Mouse (Mus musculus): ENCODE results near the gene Cenpj.

Gene Cenpj

GRCm38 (mm10) chr14:56575416-56575815 is at the start of gene Cenpj, which contains the start of gene Parp4:
Gene Cenpj, minus strand, starts transcription at chr14:56575425.
Gene Parp4, plus strand, starts transcription at chr14:56575619.
- DNase-seq (ENCODE audit: low spot score) = peak; percentile 71

GRCm38 (mm10) chr14:56620425-56620824 is 45.2 kb upstream of the Cenpj start:
- no peak for DNase-seq (ENCODE audit: low spot score)

GRCm38 (mm10) chr14:56617470-56617869 is 42.2 kb upstream of the Cenpj start:
- DNase-seq (ENCODE audit: low spot score) = no peak

- no peak for DNase-seq (ENCODE audit: low spot score)
These were observed 38.0 kb upstream of the Cenpj start for GRCm38 (mm10) chr14:56613212-56613611.

GRCm38 (mm10) chr14:56605136-56605535 is 29.9 kb upstream of the Cenpj start:
- no peak for DNase-seq (ENCODE audit: low spot score)

- no peak for DNase-seq (ENCODE audit: low spot score)
These were observed 29.2 kb upstream of the Cenpj start for GRCm38 (mm10) chr14:56604438-56604837.

- DNase-seq (ENCODE audit: low spot score) = no peak
These were observed 26.8 kb upstream of the Cenpj start for GRCm38 (mm10) chr14:56602069-56602468.

GRCm38 (mm10) chr14:56598759-56599158 is 23.5 kb upstream of the Cenpj start:
- DNase-seq (ENCODE audit: low spot score) = peak; percentile 64

GRCm38 (mm10) chr14:56594811-56595210 is 19.6 kb upstream of the Cenpj start:
- DNase-seq (ENCODE audit: low spot score) = no peak

GRCm38 (mm10) chr14:56592191-56592590 is 17.0 kb upstream of the Cenpj start:
- DNase-seq (ENCODE audit: low spot score) = no peak

GRCm38 (mm10) chr14:56582294-56582693 is 7.1 kb upstream of the Cenpj start:
- DNase-seq (ENCODE audit: low spot score) = no peak

- DNase-seq (ENCODE audit: low spot score) = no peak
These were observed 5.9 kb upstream of the Cenpj start for GRCm38 (mm10) chr14:56581117-56581516.

- DNase-seq (ENCODE audit: low spot score) = no peak
These were observed 3.8 kb upstream of the Cenpj start for GRCm38 (mm10) chr14:56579011-56579410.

- DNase-seq (ENCODE audit: low spot score) = peak; percentile 75
These were observed 1.0 kb upstream of the Cenpj start for GRCm38 (mm10) chr14:56575969-56576901.

- no peak for DNase-seq (ENCODE audit: low spot score)
These were observed 2.7 kb downstream of the Cenpj start for GRCm38 (mm10) chr14:56572546-56572945.

- DNase-seq (ENCODE audit: low spot score) = peak; percentile 94
These were observed 3.7 kb downstream of the Cenpj start for GRCm38 (mm10) chr14:56571310-56572093.

- no peak for DNase-seq (ENCODE audit: low spot score)
These were observed 6.2 kb downstream of the Cenpj start for GRCm38 (mm10) chr14:56569041-56569440.

- DNase-seq (ENCODE audit: low spot score) = no peak
These were observed 7.7 kb downstream of the Cenpj start for GRCm38 (mm10) chr14:56567476-56567875.

GRCm38 (mm10) chr14:56559134-56559533 is 16.1 kb downstream of the Cenpj start:
- DNase-seq (ENCODE audit: low spot score) = no peak

- DNase-seq (ENCODE audit: low spot score) = no peak
These were observed 20.5 kb downstream of the Cenpj start for GRCm38 (mm10) chr14:56554716-56555115.

- DNase-seq (ENCODE audit: low spot score) = no peak
These were observed 21.9 kb downstream of the Cenpj start for GRCm38 (mm10) chr14:56553331-56553730.

GRCm38 (mm10) chr14:56552924-56553323 is 22.3 kb downstream of the Cenpj start:
- DNase-seq (ENCODE audit: low spot score) = no peak

GRCm38 (mm10) chr14:56550960-56551359 is 24.3 kb downstream of the Cenpj start:
- DNase-seq (ENCODE audit: low spot score) = no peak
